Mouse (Mus musculus) midbrain, embryonic 10.5 days (tissue): ENCODE measurements at regions not wholly inside any gene's neighbourhood (a gene's known extent, or its start where the extent isn't known, plus 50 kb on each side); places are given as distances from the start of the nearest gene placed in this dataset.

Experiments used
- DNase-seq: peaks from one replicate; pipeline ENCODE4 v3.0.0-alpha.2; 2017; ENCODE audit warnings: low spot score
- H3K27ac ChIP-seq: fragments of 300-500 bp; sonication (generic); replicated peaks from 2 replicates; pipeline ENCODE4 v1.5.1; 2016; ENCODE audit warnings: mild to moderate bottlenecking
- H3K27me3 ChIP-seq: fragments of 300-500 bp; sonication (generic); 2 replicates; pipeline ENCODE4 v1.6.1; 2016; ENCODE audit warnings: low read depth, mild to moderate bottlenecking; ENCODE audit not compliant: poor library complexity, severe bottlenecking
- H3K36me3 ChIP-seq: fragments of 300-500 bp; sonication (generic); 2 replicates; pipeline ENCODE4 v1.6.1; 2016; ENCODE audit warnings: mild to moderate bottlenecking, moderate library complexity
- H3K4me1 ChIP-seq: fragments of 300-500 bp; sonication (generic); 2 replicates; pipeline ENCODE4 v1.6.1; 2016
- H3K4me3 ChIP-seq: fragments of 300-500 bp; sonication (generic); 2 replicates; pipeline ENCODE4 v1.5.1; 2016; ENCODE audit warnings: mild to moderate bottlenecking, moderate library complexity
- H3K9me3 ChIP-seq: fragments of 300-500 bp; sonication (generic); replicated peaks from 2 replicates; pipeline ENCODE4 v1.6.1; 2016; ENCODE audit warnings: mild to moderate bottlenecking
- WGBS: fragments of 180-500 bp; shearing (Covaris S2); methylation state at CpG from one replicate; pipeline ENCODE4 v1.1.7; 2016; 5-methylcytosine and 5-hydroxymethylcytosine counted together

DNA sequence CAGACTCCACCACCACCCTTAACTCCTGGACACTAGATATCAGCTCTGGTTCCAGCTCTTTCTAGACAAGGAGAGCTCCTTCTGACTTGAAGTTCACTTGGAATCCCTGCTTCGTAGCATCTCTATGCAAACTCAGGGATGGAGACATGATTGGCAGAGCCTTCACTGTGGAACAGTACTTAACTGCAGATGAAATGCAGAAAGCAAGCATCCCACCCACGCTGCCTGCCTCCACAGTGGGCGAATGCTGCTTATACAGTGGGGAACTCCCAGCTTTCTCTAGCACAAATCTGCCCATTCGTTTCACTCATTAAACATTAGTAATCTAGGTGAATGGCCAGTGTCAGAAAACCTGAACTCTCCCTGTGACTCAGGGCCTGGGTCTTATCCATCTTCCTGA lies 92.0 kb upstream of the Coch start:
- no peaks in the 10 kb centered on the region for H3K36me3 ChIP-seq
- H3K9me3 ChIP-seq = no peaks in the 10 kb centered on the region
- DNase-seq = no peak
- no peaks in the 10 kb centered on the region for H3K27me3 ChIP-seq
- no peak overlapping the region for H3K27ac ChIP-seq
- H3K4me1 ChIP-seq = peaks cover 17% of the 10 kb centered on the region
- no peak overlapping the region for H3K4me3 ChIP-seq
- 93% methylated on average over 4 of the region's 4 CpGs for WGBS

DNA sequence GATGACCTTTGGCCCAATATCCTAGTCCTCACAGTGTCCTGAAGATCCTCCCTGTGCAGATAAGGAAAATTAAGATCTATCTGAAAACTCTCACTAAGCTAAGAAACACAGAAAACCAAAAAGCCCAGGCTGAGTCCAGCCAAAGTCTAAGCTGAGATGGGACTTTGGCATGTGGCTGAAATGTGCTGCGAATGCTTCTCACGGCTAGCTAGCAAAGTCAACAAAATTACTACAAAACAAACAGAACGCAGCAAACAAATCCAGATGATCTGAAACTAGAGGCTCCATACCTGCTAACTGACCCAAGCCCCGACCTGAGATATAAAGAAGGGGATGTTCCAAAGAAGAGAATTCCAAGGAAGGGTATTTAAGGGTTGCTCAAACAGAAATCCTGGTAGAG lies 90.4 kb upstream of the Coch start:
- 88% methylated on average over 4 of the region's 4 CpGs for WGBS
- H3K4me1 ChIP-seq = peaks cover 17% of the 10 kb centered on the region
- H3K27me3 ChIP-seq = no peaks in the 10 kb centered on the region
- no peak for DNase-seq
- no peaks in the 10 kb centered on the region for H3K9me3 ChIP-seq
- H3K36me3 ChIP-seq = no peaks in the 10 kb centered on the region
- no peak overlapping the region for H3K27ac ChIP-seq
- no peak overlapping the region for H3K4me3 ChIP-seq

DNA sequence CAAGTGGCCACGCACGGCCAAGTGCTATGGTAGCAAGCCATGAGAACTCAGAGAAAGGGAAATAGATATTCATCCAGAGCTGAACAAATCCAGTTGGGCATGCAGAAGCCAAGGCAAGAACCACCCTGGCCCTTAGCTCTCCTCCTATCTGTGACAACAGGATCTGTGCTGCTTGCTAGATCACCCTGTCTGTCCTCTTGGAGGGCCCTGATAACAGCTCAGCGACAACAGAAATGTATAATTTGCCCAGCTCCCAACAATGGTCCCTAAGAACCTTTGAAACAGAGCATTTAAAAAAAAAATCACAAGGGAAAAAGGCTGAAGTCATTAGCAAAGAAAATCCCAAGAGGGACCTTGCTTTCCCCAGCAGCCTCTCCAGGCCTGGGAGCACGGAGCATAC lies 89.4 kb upstream of the Coch start:
- H3K4me3 ChIP-seq = no peak overlapping the region
- no peaks in the 10 kb centered on the region for H3K9me3 ChIP-seq
- H3K4me1 ChIP-seq = peaks cover 18% of the 10 kb centered on the region
- H3K36me3 ChIP-seq = no peaks in the 10 kb centered on the region
- no peaks in the 10 kb centered on the region for H3K27me3 ChIP-seq
- 81% methylated on average over 4 of the region's 4 CpGs for WGBS
- no peak for DNase-seq
- no peak overlapping the region for H3K27ac ChIP-seq

DNA sequence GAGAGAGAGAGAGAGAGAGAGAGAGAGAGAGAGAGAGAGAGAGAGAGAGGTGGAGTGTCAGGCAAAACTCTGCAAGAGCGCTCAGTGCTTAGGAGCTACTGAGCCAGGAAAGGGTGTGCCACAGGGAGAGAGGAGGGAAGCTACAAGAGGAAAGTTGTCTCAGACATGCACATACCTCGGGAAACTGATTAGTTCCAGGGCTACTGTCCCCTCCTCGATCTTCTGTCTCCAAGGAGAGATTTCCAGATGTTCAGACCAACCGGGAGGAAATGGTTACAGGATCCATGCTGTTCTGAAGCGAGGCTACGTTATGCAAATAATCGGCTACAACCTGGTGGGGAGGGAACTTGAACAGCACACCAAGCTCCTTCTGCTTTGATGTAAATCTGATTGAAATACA lies 88.6 kb upstream of the Coch start:
- peak; percentile 17 for DNase-seq
- Histone ChIP-seq H3K4me3 (no peak overlapping the region), H3K36me3 (no peaks in the 10 kb centered on the region), H3K27me3 (no peaks in the 10 kb centered on the region), H3K27ac (no peak overlapping the region), H3K4me1 (peaks cover 20% of the 10 kb centered on the region), H3K9me3 (no peaks in the 10 kb centered on the region)
- 36% methylated on average over 7 of the region's 7 CpGs for WGBS

GRCm38 (mm10) chr12:51510010-51510409 lies 83.1 kb upstream of the Coch start:
- H3K9me3 ChIP-seq = no peaks in the 10 kb centered on the region
- WGBS = 80% methylated on average over 2 of the region's 2 CpGs

GRCm38 (mm10) chr12:51516726-51517125 lies 76.4 kb upstream of the Coch start:
- Histone ChIP-seq H3K4me3 (no peak overlapping the region), H3K36me3 (no peaks in the 10 kb centered on the region), H3K9me3 (no peaks in the 10 kb centered on the region), H3K27ac (no peak overlapping the region), H3K4me1 (no peaks in the 10 kb centered on the region), H3K27me3 (no peaks in the 10 kb centered on the region)
- WGBS = 89% methylated on average over 3 of the region's 3 CpGs
- DNase-seq = no peak

More at GRCm38 (mm10) chr12:51510010-51510409, 83.1 kb upstream of the Coch start:
- Histone ChIP-seq H3K4me3 (no peak overlapping the region), H3K36me3 (no peaks in the 10 kb centered on the region), H3K27me3 (no peaks in the 10 kb centered on the region), H3K27ac (no peak overlapping the region), H3K4me1 (peaks cover 10% of the 10 kb centered on the region)
- no peak for DNase-seq

GRCm38 (mm10) chr12:51521610-51522120 lies 71.5 kb upstream of the Coch start:
- no peaks in the 10 kb centered on the region for H3K27me3 ChIP-seq
- H3K27ac ChIP-seq = no peak overlapping the region
- no peaks in the 10 kb centered on the region for H3K36me3 ChIP-seq
- 74% methylated on average over 2 of the region's 2 CpGs for WGBS
- DNase-seq = no peak
- H3K4me1 ChIP-seq = no peaks in the 10 kb centered on the region
- H3K4me3 ChIP-seq = no peak overlapping the region
- no peaks in the 10 kb centered on the region for H3K9me3 ChIP-seq

GRCm38 (mm10) chr12:51523866-51524265 lies 69.3 kb upstream of the Coch start:
- H3K9me3 ChIP-seq = no peaks in the 10 kb centered on the region
- H3K27me3 ChIP-seq = no peaks in the 10 kb centered on the region
- WGBS = 90% methylated on average over 4 of the region's 4 CpGs
- no peak overlapping the region for H3K27ac ChIP-seq
- no peak overlapping the region for H3K4me3 ChIP-seq
- no peaks in the 10 kb centered on the region for H3K36me3 ChIP-seq
- no peak for DNase-seq
- H3K4me1 ChIP-seq = no peaks in the 10 kb centered on the region

DNA sequence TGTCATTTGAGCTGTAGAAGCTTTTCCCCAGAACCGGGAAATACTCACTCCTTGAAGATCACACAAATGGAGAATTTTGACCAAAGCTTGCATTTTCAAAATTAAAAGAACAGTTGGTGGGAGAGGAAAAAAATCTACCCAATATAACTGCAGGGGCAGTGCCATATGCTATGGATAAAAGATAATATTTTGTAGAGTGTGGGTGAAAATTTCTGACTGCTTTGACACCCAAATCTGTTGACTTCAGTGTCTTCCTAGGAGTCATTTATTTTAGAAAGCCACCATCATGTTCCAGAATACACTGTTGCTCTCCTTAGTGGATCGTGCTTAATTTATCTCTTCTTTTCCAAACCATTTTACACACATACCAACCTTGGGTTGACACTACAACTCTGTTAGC lies 65.3 kb upstream of the Coch start:
- Histone ChIP-seq H3K4me1 (no peaks in the 10 kb centered on the region), H3K36me3 (no peaks in the 10 kb centered on the region), H3K9me3 (no peaks in the 10 kb centered on the region), H3K27me3 (no peaks in the 10 kb centered on the region), H3K27ac (no peak overlapping the region), H3K4me3 (no peak overlapping the region)
- WGBS = 92% methylated on average over 2 of the region's 2 CpGs
- no peak for DNase-seq

- H3K9me3 ChIP-seq = no peaks in the 10 kb centered on the region
- no peaks in the 10 kb centered on the region for H3K36me3 ChIP-seq
- DNase-seq = no peak
- no peaks in the 10 kb centered on the region for H3K27me3 ChIP-seq
- WGBS = 7% methylated on average over 5 of the region's 5 CpGs
- peak overlapping the region; percentile 61 for H3K27ac ChIP-seq
- H3K4me3 ChIP-seq = no peak overlapping the region
- peaks cover 11% of the 10 kb centered on the region for H3K4me1 ChIP-seq
Observed at GRCm38 (mm10) chr12:51534606-51535005, 58.5 kb upstream of the Coch start.

- Histone ChIP-seq H3K9me3 (no peaks in the 10 kb centered on the region), H3K27me3 (no peaks in the 10 kb centered on the region), H3K36me3 (no peaks in the 10 kb centered on the region), H3K27ac (peak overlapping the region; percentile 61; the same call in 1 of the 2 replicates), H3K4me3 (no peak overlapping the region), H3K4me1 (peaks cover 11% of the 10 kb centered on the region)
- DNase-seq = no peak
- WGBS = 46% methylated on average over 5 of the region's 5 CpGs
Observed at GRCm38 (mm10) chr12:51535056-51535640, 58.0 kb upstream of the Coch start.
